Mouse (Mus musculus) bone marrow macrophage, adult 2 months (primary cell): Measurements from ENCODE around the gene Ifih1. TPM values are rescaled to one million over a fixed set of nuclear protein-coding genes. Genes with fewer than 3 reads are reported as not detected.

Experiments
- H3K27ac ChIP-seq: 2 replicates; pipeline ENCODE4 v1.5.1; 2012; ENCODE audit warnings: low read depth, low read length; ENCODE audit not compliant: insufficient read depth
- H3K4me1 ChIP-seq: 2 replicates; pipeline ENCODE4 v1.6.1; 2012; ENCODE audit warnings: low read length; ENCODE audit not compliant: control insufficient read depth, insufficient read depth
- H3K4me3 ChIP-seq: 2 replicates; pipeline ENCODE4 v1.5.1; 2012; ENCODE audit warnings: mild to moderate bottlenecking, low read length, moderate library complexity; ENCODE audit not compliant: insufficient read depth
- CTCF ChIP-seq: IDR thresholded peaks from 2 replicates; pipeline ENCODE4 v1.5.1; 2012; ENCODE audit warnings: low read depth, mild to moderate bottlenecking, low read length, moderate library complexity
- POLR2A ChIP-seq: IDR thresholded peaks from 2 replicates; pipeline ENCODE4 v1.6.1; 2012; ENCODE audit warnings: mild to moderate bottlenecking, low read depth, low read length, borderline replicate concordance
- polyA plus RNA-seq: library from polyadenylated mRNA; stranded (reverse); fragments of >200 nt; gene quantifications from 2 replicates; pipeline ENCODE4 v1.2.4, GENCODE M21; 2012; ENCODE audit not compliant: missing spikeins, insufficient read depth, insufficient read length

Gene Ifih1
- polyA plus RNA-seq, 1 experiment = 38.4 TPM

DNA sequence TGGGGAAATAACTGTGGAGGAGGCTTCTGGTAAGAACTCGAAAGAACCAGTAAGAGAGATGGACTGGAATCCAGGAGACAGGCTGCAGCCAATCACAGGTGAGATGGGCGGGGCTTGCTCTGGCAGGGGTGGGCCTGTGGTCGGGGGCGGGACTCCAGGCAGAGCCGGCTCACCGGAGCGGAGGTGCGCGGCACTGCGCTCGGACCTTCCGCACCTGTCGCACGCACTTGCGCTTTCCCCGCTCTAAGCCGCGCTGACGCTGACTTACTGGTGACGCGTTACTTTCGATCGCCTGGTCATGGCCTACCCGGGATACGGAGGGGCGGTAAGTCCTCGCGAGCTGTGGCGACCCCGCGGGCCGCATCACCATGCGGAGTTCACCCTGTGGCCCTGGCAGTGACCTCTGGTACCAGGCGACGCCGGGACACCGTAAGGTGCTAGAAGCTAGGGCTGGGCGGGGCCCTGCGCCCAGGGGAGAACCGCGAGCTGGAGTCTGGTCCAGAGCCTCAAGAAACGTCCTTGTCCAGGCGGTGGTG, 18.1 kb upstream of the Ifih1 start, which contains the start of gene Gca:
TSS of gene Gca (plus strand) at position 151 of the 536 bp plus-strand sequence.
- Histone ChIP-seq H3K4me1 (peaks cover 6% of the 10 kb centered on the region), H3K27ac (no peak within 1 kb of the TSS), H3K4me3 (peak within 1 kb of the TSS; percentile 100)
- TF ChIP-seq CTCF (no peak), POLR2A (no peak)

DNA sequence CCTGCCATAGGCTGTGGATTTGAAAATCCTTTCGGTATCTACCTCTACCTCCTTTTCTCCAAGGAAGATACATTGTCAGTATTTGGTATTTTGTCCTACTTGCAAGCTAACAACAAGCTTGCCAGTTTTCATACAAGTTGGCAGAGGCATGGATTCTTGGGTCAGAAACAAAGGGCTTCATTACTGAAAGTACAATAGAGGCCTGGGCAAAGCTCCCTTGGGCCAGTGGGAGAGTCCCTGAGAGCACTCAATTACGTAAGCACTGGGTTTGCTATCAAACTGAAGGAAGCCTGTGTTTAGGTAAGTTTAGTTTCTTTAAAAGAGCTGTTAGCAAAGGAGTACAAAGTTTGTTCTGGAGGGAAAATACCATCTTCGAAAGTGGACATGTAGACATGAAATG, 16.5 kb upstream of the Ifih1 start:
- TF ChIP-seq POLR2A (no peak), CTCF (no peak)
- Histone ChIP-seq H3K4me1 (peaks cover 6% of the 10 kb centered on the region), H3K27ac (no peak overlapping the region), H3K4me3 (no peak overlapping the region)

DNA sequence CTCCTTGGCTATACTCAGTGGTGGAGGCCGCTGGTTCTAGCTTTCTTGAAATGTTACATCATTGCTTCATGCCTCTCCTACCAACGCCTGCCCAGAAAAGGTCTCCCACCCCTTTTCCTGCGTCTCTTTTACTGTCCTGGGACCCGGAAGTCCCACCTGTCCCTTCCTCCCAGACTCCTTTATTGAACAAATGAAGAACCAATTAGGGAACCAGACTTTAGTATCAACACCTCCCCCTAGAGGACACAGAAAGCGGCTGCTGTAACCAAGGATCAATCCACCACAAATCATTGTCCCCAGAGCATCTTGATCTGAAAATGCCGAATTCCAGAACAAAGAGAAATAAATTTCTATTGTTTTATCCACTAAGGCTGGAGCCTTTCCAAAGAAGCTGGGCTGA, 14.5 kb upstream of the Ifih1 start:
- no peak for TF ChIP-seq POLR2A
- no peak for TF ChIP-seq CTCF
- Histone ChIP-seq H3K4me3 (no peak overlapping the region), H3K4me1 (peaks cover 14% of the 10 kb centered on the region), H3K27ac (no peak overlapping the region)

DNA sequence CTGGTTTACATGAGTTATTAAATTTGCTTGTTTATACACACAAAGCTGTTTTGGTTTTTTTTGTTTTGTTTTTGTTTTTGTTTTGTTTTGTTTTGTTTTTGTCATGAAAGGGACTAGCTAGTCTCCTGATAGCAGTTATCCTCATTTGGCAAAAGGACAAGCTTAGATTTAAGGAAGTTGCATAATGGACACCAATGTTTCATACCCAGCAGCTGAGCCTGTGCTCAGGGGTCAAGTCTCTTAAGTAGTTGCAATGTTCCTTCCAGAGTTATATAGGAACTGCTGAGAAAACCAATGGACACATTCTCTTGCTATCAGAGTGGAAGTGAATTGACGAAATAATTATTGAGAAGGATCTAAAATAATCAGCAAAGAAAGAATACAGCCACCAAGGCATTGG, 10.0 kb upstream of the Ifih1 start:
- Histone ChIP-seq H3K4me3 (no peak overlapping the region), H3K4me1 (peaks cover 9% of the 10 kb centered on the region), H3K27ac (no peak overlapping the region)
- TF ChIP-seq POLR2A (no peak), CTCF (no peak)

DNA sequence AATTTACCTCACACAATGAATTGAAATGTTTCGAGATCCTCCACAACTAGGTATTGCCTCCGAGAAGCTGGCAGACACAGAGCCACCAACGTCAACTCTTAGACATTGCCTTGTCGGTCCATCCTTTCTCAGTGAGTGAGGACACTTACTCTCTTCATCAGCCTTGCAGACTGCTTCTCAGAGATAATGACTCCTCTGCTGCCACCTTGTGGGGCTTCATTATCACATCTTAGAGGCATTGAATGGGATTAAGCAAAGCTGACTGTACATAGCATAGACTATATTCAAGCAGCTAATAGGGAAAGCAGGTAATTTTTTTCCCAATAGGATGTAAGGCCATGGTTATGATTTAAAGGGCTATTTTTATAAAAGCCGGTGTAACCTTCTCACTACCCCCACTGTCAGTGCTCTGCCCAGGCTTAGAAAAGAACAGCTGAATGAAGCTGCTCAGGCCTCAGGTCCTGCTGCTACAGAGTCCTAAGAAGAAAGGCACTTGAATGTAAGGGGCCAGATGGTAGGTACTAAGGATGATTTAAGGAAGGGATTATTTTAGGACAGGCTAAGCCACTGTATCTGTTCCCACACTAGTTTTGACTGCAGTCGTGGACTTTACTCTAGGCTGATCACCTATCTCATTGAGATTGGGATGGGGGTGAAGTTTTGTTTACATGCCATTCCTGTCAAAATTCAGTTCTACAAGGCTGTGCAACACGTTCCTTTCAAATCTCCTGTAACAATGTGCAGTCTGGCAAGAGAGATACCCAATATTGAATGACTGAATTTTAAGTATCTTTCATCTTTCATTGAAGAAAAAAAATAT, 8.7 kb upstream of the Ifih1 start:
- Histone ChIP-seq H3K4me3 (no peak overlapping the region), H3K27ac (no peak overlapping the region), H3K4me1 (peaks cover 9% of the 10 kb centered on the region)
- no peak for TF ChIP-seq CTCF
- TF ChIP-seq POLR2A = no peak

DNA sequence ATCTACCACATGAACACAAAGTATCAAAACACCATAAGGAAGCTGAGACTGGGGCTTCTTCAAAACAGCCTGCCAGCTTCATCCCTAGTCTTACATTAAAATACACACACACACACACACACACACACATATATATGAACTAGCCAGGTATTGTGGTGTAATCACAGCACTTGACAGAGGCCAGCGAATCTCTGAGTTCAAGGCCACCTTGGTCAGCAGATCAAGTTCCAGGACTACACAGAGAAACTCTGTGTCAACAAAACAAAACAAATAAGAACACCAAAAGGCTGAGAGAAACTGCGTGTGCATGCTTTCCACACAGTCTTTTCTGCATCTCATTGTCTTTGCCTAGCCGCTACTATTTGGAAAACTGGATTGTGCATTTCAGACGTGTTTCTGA, 6.4 kb upstream of the Ifih1 start:
- Histone ChIP-seq H3K27ac (no peak overlapping the region), H3K4me3 (no peak overlapping the region), H3K4me1 (peaks cover 9% of the 10 kb centered on the region)
- TF ChIP-seq CTCF = no peak
- no peak for TF ChIP-seq POLR2A

DNA sequence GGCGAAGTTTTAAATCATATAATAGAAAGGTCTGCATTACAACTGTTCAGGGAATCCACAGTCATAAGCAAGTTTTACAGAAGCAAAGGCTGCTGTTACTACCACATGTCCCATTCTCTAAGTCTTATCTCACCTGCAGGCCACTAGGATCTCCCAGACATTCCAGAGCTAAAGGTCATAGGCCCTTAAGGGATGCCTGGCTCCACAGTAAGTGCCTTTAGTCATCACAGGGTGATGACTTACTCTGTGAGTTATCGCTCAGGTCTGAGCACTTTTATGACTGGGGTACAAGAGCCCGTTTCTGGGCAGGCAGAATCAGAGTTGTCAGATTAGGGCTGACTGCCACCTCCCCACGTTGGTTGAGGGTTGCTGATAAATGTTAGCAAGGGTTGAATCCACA, 5.8 kb upstream of the Ifih1 start:
- TF ChIP-seq POLR2A (no peak), CTCF (no peak)
- Histone ChIP-seq H3K4me1 (peaks cover 9% of the 10 kb centered on the region), H3K27ac (no peak overlapping the region), H3K4me3 (no peak overlapping the region)

DNA sequence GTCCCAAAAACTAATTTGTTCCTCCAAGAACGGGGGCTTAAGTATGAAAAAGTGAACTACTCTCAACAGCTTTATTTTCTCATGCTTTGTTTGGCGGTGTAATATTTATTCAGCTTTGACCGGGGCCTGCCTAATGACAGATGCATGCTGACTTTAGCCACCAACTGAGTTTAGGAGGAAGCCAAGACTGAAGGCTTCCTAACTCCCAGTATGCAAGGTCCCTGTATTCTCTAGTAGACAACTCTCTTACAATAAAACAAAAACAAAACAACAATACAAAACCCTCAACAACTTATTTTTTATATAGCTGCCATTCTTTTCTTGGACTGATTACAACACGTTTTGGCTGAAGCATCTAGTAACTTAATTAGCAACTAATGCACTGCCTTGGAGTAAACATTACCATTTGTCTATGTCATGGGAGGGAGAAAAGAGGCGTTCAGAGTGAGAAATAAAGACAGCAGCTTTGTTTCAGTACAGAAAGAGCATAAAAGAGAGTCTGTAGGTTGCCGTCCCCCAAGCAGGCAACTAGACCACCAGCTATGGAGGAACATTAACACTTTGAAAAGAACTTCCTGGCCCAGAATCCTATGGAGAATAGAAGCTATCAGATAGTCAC, 725 bp upstream of the Ifih1 start:
- no peak overlapping the region; the same call in 1 of the 2 replicates for H3K4me3 ChIP-seq
- H3K4me1 ChIP-seq = peaks cover 9% of the 10 kb centered on the region
- TF ChIP-seq CTCF = no peak
- TF ChIP-seq POLR2A = no peak
- no peak overlapping the region for H3K27ac ChIP-seq

DNA sequence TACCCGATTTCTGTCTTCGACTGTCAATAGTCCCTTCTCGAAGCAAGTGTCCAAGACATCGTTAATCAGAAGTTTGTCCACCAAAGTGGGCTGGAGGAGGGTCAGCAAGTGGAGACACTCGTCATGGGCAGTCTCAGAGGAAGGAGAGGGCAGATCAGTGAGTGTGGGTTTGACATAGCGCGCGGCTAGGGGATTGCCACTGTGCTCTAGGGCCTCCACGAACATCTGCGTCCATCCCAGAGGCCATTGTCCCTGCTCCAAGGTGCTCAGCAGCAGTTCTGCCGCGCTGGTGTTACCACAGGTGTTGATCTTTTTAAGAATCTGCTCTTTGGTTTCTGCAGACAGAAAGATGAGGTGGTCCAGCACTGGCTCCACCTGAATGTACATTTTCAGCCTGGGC, 580 bp downstream of the Ifih1 start:
- Histone ChIP-seq H3K27ac (peak overlapping the region; percentile 6; the same call in 1 of the 2 replicates), H3K4me1 (peaks cover 9% of the 10 kb centered on the region), H3K4me3 (peak overlapping the region; percentile 65)
- TF ChIP-seq CTCF = no peak
- no peak for TF ChIP-seq POLR2A

DNA sequence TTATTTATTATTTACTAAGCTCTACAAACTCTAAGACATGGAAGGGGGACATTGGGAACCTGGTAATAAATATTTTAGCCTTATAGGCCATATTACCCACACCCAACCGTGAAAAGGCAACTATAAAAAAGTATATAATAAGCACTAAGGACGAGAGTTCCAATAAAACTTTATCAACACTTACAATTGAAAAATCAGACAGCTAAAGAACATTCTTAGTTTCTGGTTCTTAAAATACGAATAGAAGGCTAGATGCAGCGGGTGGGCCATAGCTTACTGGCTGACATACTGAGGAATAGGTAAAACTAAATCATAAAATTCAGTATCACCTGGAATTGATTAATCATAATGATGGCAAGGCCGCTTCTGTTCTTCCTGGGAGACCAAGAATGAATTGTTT, 1.2 kb downstream of the Ifih1 start:
- Histone ChIP-seq H3K4me3 (peak overlapping the region; percentile 65; the same call in 1 of the 2 replicates), H3K27ac (no peak overlapping the region), H3K4me1 (peaks cover 9% of the 10 kb centered on the region)
- TF ChIP-seq POLR2A (no peak), CTCF (no peak)
